Mouse (Mus musculus) CD4-positive helper T cell, adult 2 months (primary cell): ENCODE measurements at regions not wholly inside any gene's neighbourhood (a gene's known extent, or its start where the extent isn't known, plus 50 kb on each side); places are given as distances from the start of the nearest gene placed in this dataset.

Source experiments
- DNase-seq: peaks from one replicate; pipeline ENCODE4 v3.0.0-alpha.2; 2012; ENCODE audit warnings: low read depth, missing footprints, low spot score

- DNase-seq = no peak
These were observed 441.9 kb downstream of the Glrx3 start for GRCm38 (mm10) chr7:137879296-137879695.

- no peak for DNase-seq
These were observed 445.5 kb downstream of the Glrx3 start for GRCm38 (mm10) chr7:137882876-137883275.

- no peak for DNase-seq
These were observed 446.3 kb downstream of the Glrx3 start for GRCm38 (mm10) chr7:137883701-137884100.

GRCm38 (mm10) chr7:137885146-137885545 is 447.7 kb downstream of the Glrx3 start:
- no peak for DNase-seq

GRCm38 (mm10) chr7:137888731-137889130 is 451.3 kb downstream of the Glrx3 start:
- DNase-seq = no peak

- no peak for DNase-seq
These were observed 469.1 kb downstream of the Glrx3 start for GRCm38 (mm10) chr7:137906424-137907060.

GRCm38 (mm10) chr7:137909456-137909855 is 472.0 kb downstream of the Glrx3 start:
- no peak for DNase-seq

- no peak for DNase-seq
These were observed 476.2 kb downstream of the Glrx3 start for GRCm38 (mm10) chr7:137913551-137914105.

GRCm38 (mm10) chr7:137914506-137914905 is 477.1 kb downstream of the Glrx3 start:
- DNase-seq = no peak

GRCm38 (mm10) chr7:137916351-137916750 is 478.9 kb downstream of the Glrx3 start:
- no peak for DNase-seq

GRCm38 (mm10) chr7:137924464-137925167 is 472.9 kb downstream of the Tcerg1l start:
- DNase-seq = no peak

- DNase-seq = no peak
These were observed 471.9 kb downstream of the Tcerg1l start for GRCm38 (mm10) chr7:137925656-137926055.

GRCm38 (mm10) chr7:137927371-137927770 is 470.2 kb downstream of the Tcerg1l start:
- no peak for DNase-seq

GRCm38 (mm10) chr7:137930200-137930599 is 467.3 kb downstream of the Tcerg1l start:
- DNase-seq = no peak

GRCm38 (mm10) chr7:137935896-137936295 is 461.6 kb downstream of the Tcerg1l start:
- DNase-seq = no peak

- DNase-seq = no peak
These were observed 458.4 kb downstream of the Tcerg1l start for GRCm38 (mm10) chr7:137939116-137939515.

- DNase-seq = no peak
These were observed 457.4 kb downstream of the Tcerg1l start for GRCm38 (mm10) chr7:137940084-137940483.

GRCm38 (mm10) chr7:137944991-137945390 is 452.5 kb downstream of the Tcerg1l start:
- no peak for DNase-seq

- no peak for DNase-seq
These were observed 450.1 kb downstream of the Tcerg1l start for GRCm38 (mm10) chr7:137947424-137947823.

- DNase-seq = no peak
These were observed 440.2 kb downstream of the Tcerg1l start for GRCm38 (mm10) chr7:137957354-137957753.

GRCm38 (mm10) chr7:137957848-137958247 is 439.7 kb downstream of the Tcerg1l start:
- no peak for DNase-seq

GRCm38 (mm10) chr7:137963470-137964095 is 433.9 kb downstream of the Tcerg1l start:
- no peak for DNase-seq
